Mouse (Mus musculus) cerebellum, postnatal 36 days (tissue): ENCODE data around the gene Pmpcb.
"Not testable (repeated sequence)": the region's sequence is repeated elsewhere in the genome, so short reads cannot be mapped to it uniquely, and the experiment has no call there.

Source experiments
- DNase-seq, 2 experiments: peaks; one replicate each; pipeline ENCODE4 v3.0.0; 2021 to 2022; ENCODE audit warnings: mixed read lengths in 2 of 2

Pmpcb gene

GRCm38 (mm10) chr5:21736956-21737585 lies at the start of gene Pmpcb:
Gene Pmpcb (plus strand): TSS chr5:21737141.
- peak; percentile 89 to 92 for DNase-seq

DNA sequence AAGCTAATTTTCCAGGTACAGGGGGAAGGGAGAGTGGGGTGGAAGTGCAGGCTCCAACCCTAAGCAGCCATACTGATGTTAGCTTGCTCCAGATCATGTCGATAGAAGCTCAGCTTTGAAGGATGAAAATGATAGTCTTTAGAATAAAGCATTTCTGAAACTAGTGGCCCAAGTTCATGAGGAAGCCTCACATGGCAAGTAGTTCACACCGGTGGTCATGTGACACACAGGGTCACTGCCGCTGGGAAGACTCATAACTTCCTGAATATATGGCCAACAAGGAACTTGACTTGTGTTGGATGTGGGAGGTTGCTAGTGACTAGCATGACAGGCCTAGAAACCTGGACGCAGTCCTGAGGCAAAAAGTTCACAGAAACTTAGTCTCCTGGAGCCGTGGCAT lies 44.7 kb upstream of the Pmpcb start:
- no peak for DNase-seq

GRCm38 (mm10) chr5:21693372-21693870 lies 43.5 kb upstream of the Pmpcb start:
- no peak for DNase-seq

GRCm38 (mm10) chr5:21694854-21695490 lies 42.0 kb upstream of the Pmpcb start:
- no peak for DNase-seq

- not testable (repeated sequence) for DNase-seq
These were observed 37.4 kb upstream of the Pmpcb start for GRCm38 (mm10) chr5:21699555-21699954.

DNA sequence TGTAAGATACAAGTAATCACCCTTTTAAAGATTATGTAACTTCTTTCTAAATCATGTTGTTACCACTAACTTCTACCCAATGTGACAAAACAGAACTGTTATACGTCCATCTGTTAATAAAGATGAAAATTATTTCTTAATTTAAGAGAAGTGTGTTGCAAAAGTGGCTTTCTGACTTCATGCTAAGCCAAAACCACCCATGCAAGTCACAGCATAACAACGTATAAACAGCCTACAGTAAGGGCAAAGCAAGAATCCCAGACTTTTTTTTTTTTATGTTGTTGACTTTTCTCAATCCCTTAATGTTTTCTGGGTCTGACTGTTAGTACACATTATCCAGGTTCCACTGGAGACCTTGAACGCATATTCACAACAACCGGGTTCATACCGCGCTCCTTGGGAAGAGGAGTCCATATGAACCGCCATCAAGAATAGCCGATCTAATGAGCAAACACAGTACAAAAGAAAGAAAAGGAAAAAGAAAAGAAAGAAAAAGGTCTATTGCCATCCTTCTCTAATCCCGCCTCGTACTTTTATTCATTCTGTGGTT lies 36.6 kb upstream of the Pmpcb start:
- peak in 1 of 2 experiments; percentile 14 for DNase-seq

- no peak for DNase-seq
These were observed 36.0 kb upstream of the Pmpcb start for GRCm38 (mm10) chr5:21700934-21701333.

GRCm38 (mm10) chr5:21701351-21702008 lies 35.5 kb upstream of the Pmpcb start, which contains the start of gene Napepld:
Gene Napepld (minus strand): TSS chr5:21701396.
- DNase-seq: peak; percentile 97 to 99

DNA sequence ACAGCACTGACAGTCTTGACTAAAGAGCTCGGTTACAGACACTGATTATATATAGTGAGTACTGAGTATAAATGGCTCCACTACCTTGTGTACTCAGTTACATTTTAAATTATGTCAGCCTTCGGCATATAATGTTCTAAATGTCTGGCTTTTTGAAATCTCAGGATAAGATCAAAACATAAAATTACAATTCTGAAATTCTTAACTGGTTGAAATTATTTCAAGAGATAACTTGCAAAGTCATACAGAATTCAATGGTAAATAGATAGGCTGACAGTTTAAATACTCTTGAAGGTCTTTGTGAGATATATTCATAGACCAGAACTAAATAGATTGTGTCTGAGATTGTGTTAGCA lies 35.0 kb upstream of the Pmpcb start:
- no peak for DNase-seq

DNA sequence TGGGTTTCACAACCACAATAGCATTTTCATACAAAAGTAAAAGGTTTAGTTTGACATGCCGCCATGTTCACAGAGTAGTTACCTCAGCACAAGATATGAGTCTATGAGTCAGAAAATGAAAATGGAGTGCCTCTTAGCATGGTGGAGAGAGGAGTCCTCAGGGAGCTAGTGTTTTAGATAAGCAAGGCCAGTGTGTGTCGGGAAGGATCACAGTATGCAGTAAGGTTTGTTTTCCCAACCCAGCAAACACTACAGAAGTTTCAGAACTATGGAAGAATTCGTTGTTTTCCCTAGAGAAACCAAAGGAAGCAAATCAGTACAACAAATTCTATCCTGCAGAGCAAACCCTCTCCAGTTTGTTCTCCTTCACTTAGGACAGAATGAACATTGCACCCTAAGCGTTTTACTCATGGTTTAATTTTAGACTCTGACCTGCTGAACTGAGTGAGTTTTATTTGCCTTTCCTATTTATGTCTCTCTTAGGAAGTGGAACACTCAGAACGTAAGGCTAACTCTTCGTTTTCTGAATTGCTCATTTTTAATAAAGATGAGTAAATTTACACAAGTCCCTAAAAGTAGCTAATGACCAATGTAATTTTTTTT lies 34.0 kb upstream of the Pmpcb start:
- DNase-seq: no peak

DNA sequence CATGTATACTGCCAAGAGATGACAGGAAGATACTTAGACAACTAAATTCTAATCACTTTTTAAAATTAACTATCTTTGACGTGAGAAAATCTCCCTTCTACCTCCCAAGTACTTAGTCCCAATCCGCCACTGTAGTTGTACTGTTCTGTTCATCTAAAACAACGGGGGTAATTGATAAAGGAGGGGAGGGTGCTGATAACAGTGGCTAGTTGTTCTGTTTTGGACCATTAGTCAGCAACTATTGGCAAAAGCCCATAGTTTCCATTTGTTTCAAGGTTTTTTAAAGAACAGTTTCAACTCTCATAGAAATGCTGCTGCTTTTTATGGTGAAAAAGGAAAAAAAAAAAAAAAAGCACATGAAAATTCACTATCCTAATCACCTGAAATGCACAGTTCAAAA lies 33.2 kb upstream of the Pmpcb start:
- DNase-seq: no peak

GRCm38 (mm10) chr5:21706546-21706945 lies 30.4 kb upstream of the Pmpcb start:
- DNase-seq: no peak

GRCm38 (mm10) chr5:21708011-21708410 lies 28.9 kb upstream of the Pmpcb start:
- DNase-seq: not testable (repeated sequence)

GRCm38 (mm10) chr5:21712127-21712715 lies 24.7 kb upstream of the Pmpcb start:
- DNase-seq: no peak

GRCm38 (mm10) chr5:21714447-21714846 lies 22.5 kb upstream of the Pmpcb start:
- DNase-seq: no peak

DNA sequence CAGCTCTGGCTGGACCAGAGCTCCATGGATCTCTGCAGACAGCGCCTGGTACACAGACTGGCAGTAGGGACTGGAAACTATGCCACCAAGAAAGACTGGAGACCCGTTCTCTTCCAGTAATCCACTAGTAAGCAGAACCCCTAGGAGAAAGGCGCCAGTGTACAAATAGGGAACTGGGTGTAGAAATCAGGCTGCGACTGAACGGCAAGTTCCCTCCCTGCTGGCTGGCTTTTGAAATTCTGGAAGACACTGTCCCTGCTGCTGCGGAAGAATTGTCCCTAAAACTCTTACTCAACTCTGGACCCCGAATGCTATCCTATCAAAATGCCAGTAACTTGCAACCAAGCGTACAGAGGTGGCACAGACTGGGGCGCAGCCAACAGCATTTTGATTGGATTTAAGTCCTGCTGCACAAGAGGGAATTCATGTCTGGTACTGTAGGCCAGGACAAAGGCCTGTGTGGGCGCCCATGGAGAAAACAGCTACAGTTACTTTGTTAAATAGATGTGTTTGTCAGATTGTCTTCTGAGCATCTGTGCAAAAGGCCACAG lies 19.7 kb upstream of the Pmpcb start:
- no peak for DNase-seq

DNA sequence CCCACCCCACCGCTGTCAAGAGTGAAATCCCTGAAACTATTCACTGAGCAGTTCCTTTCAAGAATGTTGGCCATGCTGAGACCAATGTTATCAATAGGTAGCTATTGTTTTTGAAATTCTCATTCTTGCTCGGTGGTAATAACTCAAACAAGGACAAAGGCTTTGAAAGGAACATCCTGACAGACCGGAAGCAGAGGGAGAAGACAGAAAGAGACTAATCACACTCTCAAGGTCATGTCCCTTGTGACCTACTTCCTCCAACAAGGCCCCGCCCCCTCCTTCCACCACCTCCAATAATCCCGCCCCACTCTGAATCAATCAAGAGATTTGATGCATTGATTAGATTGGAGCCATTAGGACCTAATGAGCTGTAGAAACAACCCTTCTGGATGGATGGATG lies 18.4 kb upstream of the Pmpcb start:
- DNase-seq: no peak

- DNase-seq: no peak
These were observed 17.7 kb upstream of the Pmpcb start for GRCm38 (mm10) chr5:21719209-21719608.

- DNase-seq: no peak
These were observed 12.5 kb upstream of the Pmpcb start for GRCm38 (mm10) chr5:21724427-21724826.

DNA sequence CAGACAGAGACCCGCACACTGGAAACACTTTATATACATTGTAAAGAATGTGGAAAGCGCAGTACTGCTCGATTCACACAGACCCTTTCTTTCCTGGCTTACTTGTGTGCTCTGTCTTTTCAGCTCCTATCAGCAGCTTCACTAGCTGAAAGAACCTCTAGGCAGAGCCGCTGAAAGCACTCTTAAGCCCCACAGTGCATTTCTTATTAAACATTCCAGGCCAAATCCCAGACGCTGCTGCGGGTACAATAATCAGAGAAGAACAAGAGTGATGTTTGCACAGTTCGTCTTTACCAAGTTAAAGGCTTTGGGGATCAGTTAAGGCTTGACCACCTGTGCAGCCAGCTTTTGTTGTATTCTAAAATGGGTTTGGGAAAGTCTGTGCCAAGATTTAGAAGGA lies 12.1 kb upstream of the Pmpcb start:
- DNase-seq: no peak

- DNase-seq: no peak
These were observed 7.8 kb upstream of the Pmpcb start for GRCm38 (mm10) chr5:21729107-21729506.

- no peak for DNase-seq
These were observed 4.6 kb upstream of the Pmpcb start for GRCm38 (mm10) chr5:21732177-21732911.
